ENCODE assay signal across 8 mouse cellular contexts in genomic region chr4:132260404-132261379, GRCm38 (mm10). TPM values are rescaled to one million over a fixed set of nuclear protein-coding genes. Genes with fewer than 3 reads are reported as not detected.
DNase-seq lines count a peak whose midpoint lies in the region; ATAC-seq and TF ChIP-seq lines count a peak whose summit lies in the region.

No protein-coding gene starts in this region.

- peaks cover 8% of the 10 kb centered on the region for H3K4me1 ChIP-seq in forebrain, embryonic 14.5 days (ENCODE audit: control insufficient read depth, insufficient read depth, low read length)
- H3K4me1 ChIP-seq in hindbrain, embryonic 11.5 days (replicated peaks; ENCODE audit: control insufficient read depth, insufficient read depth, low read length), result peaks cover 4% of the 10 kb centered on the region; the same call in 1 of the 2 replicates
- peaks cover 18% of the 10 kb centered on the region for H3K4me1 ChIP-seq in liver, adult 2 months (ENCODE audit: control insufficient read depth, insufficient read depth, low read length)

- peak; percentile 60 for ATAC-seq in forebrain, embryonic 14.5 days
- peak; percentile 63 for ATAC-seq in hindbrain, embryonic 11.5 days (ENCODE audit: low FRiP score)
- peak; percentile 23; the same call in 1 of the 2 replicates for ATAC-seq in monocyte, adult 5-6 weeks (replicated peaks; ENCODE audit: insufficient number of reproducible peaks, low FRiP score, low TSS enrichment, poor library complexity, severe bottlenecking)

- peak overlapping the region; percentile 79 for H3K4me3 ChIP-seq in forebrain, embryonic 14.5 days (ENCODE audit: low read depth, low read length)
- H3K4me3 ChIP-seq in hindbrain, embryonic 11.5 days (ENCODE audit: low read depth, low read length), result peak overlapping the region; percentile 89
- H3K4me3 ChIP-seq in liver, adult 2 months (ENCODE audit: insufficient read depth, low read depth, low read length), result peak overlapping the region; percentile 98

- H3K27me3 ChIP-seq in forebrain, embryonic 14.5 days (replicated peaks; ENCODE audit: control insufficient read depth, insufficient read depth, low read length), result no peaks in the 10 kb centered on the region
- no peaks in the 10 kb centered on the region for H3K27me3 ChIP-seq in hindbrain, embryonic 11.5 days (ENCODE audit: control insufficient read depth, insufficient read depth, low read length)
- H3K27me3 ChIP-seq in liver, adult 2 months (ENCODE audit: control insufficient read depth, insufficient read depth, low read length), result no peaks in the 10 kb centered on the region

- peaks cover 6% of the 10 kb centered on the region; the same call in 1 of the 2 replicates for H3K79me2 ChIP-seq in liver, adult 2 months (ENCODE audit: control insufficient read depth, insufficient read depth, low read length)

- 0 out of 2 replicates have a peak, but pooled peaks have one; percentile 30 for TF ChIP-seq POLR2A in liver, adult 2 months (IDR thresholded peaks at IDR 0.05; ENCODE audit: extremely low read depth, insufficient read depth, low read length)

- peak; percentile 11 to 20 for DNase-seq in layer of hippocampus, postnatal 25 days (ENCODE audit: extremely low spot score in 1 of 2, low spot score in 1 of 2)
- DNase-seq in layer of hippocampus, adult 9-10 months (ENCODE audit: low spot score), result no peak
- peak; percentile 71 for DNase-seq in brain, adult 2 months (ENCODE audit: low read depth, low spot score)
- DNase-seq in forebrain, embryonic 14.5 days (ENCODE audit: low spot score), result peak; percentile 66
- DNase-seq in hindbrain, embryonic 11.5 days (ENCODE audit: low spot score), result peak; percentile 79
- DNase-seq in liver, adult 2 months (ENCODE audit: extremely low read depth, low read depth, low spot score), result peak; percentile 52
- peak; percentile 77 for DNase-seq in thymus, postnatal 0 days (ENCODE audit: low spot score)

- H3K4me2 ChIP-seq in forebrain, embryonic 14.5 days (ENCODE audit: low read length), result peak overlapping the region; percentile 91
- H3K4me2 ChIP-seq in hindbrain, embryonic 11.5 days (replicated peaks; ENCODE audit: low read depth, low read length), result peak overlapping the region; percentile 75

- peak overlapping the region; percentile 96 for H3K9ac ChIP-seq in forebrain, embryonic 14.5 days (ENCODE audit: low read length)
- H3K9ac ChIP-seq in hindbrain, embryonic 11.5 days (ENCODE audit: low read depth, low read length), result peak overlapping the region; percentile 97
- H3K9ac ChIP-seq in liver, adult 2 months (ENCODE audit: low read depth, low read length), result peak overlapping the region; percentile 99

- H3K36me3 ChIP-seq in forebrain, embryonic 14.5 days (ENCODE audit: control insufficient read depth, insufficient read depth, low read length), result no peaks in the 10 kb centered on the region
- no peaks in the 10 kb centered on the region for H3K36me3 ChIP-seq in hindbrain, embryonic 11.5 days (ENCODE audit: control insufficient read depth, insufficient read depth, low read length)
- H3K36me3 ChIP-seq in liver, adult 2 months (ENCODE audit: control insufficient read depth, insufficient read depth, low read length), result no peaks in the 10 kb centered on the region

- H3K9me3 ChIP-seq in forebrain, embryonic 14.5 days (replicated peaks; ENCODE audit: control insufficient read depth, low read length), result no peaks in the 10 kb centered on the region
- H3K9me3 ChIP-seq in hindbrain, embryonic 11.5 days (ENCODE audit: control insufficient read depth, low read length), result no peaks in the 10 kb centered on the region

- TF ChIP-seq CTCF in liver, adult 2 months (IDR thresholded peaks at IDR 0.05; ENCODE audit: low read depth, low read length), result no peak

- WGBS in forebrain, embryonic 14.5 days, result 4% methylated on average over 27 of the region's 64 CpGs
- WGBS in hindbrain, embryonic 11.5 days, result 8% methylated on average over 13 of the region's 64 CpGs
- WGBS in liver, adult 2 months, result 2% methylated on average over 46 of the region's 64 CpGs

- peak overlapping the region; percentile 89 for H3K27ac ChIP-seq in forebrain, embryonic 14.5 days (ENCODE audit: low read depth, low read length)
- H3K27ac ChIP-seq in hindbrain, embryonic 11.5 days (ENCODE audit: low read depth, low read length), result peak overlapping the region; percentile 93
- peak overlapping the region; percentile 99 for H3K27ac ChIP-seq in liver, adult 2 months (replicated peaks; ENCODE audit: insufficient read depth, low read depth, low read length)

RNA-seq across cellular contexts. Expression of gene Gmeb1, which starts 0.7 kb away (rescaled TPM):
- 10 to 100 TPM; 21.9 to 26.9 TPM for total RNA-seq in layer of hippocampus, postnatal 25 days (2021)
- polyA plus RNA-seq in forebrain, embryonic 14.5 days (2014; fragmentation: Nextera tagmentation; extraction: Ambion mirVana), result 26.6 and 38.3 TPM in 2 replicates
- polyA plus RNA-seq in hindbrain, embryonic 11.5 days (2014; fragmentation: Nextera tagmentation; extraction: Ambion mirVana), result 38.4 and 41.4 TPM in 2 replicates
- total RNA-seq in liver, adult 2 months (2014; rRNA removed), result 3.3 and 5.4 TPM in 2 replicates
- polyA plus RNA-seq in liver, adult 2 months (2012; rRNA removed), result 4.0 and 6.0 TPM in 2 replicates
- total RNA-seq in monocyte, adult 5-6 weeks (2017), result 17.3 to 29.1 TPM (median 20.7 TPM) in 3 replicates
- polyA plus RNA-seq in thymus, postnatal 0 days (2015; fragmentation: Nextera tagmentation; extraction: Ambion mirVana), result 32.8 and 43.6 TPM in 2 replicates

RNA-seq across cellular contexts. Expression of gene Taf12, which starts 13.5 kb away (rescaled TPM):
- 10 to 100 TPM; 19.2 to 26.8 TPM for total RNA-seq in layer of hippocampus, postnatal 25 days (2021)
- 45.3 and 51.8 TPM in 2 replicates for polyA plus RNA-seq in forebrain, embryonic 14.5 days (2014; fragmentation: Nextera tagmentation; extraction: Ambion mirVana)
- 60.5 and 65.0 TPM in 2 replicates for polyA plus RNA-seq in hindbrain, embryonic 11.5 days (2014; fragmentation: Nextera tagmentation; extraction: Ambion mirVana)
- 5.7 and 7.5 TPM in 2 replicates for total RNA-seq in liver, adult 2 months (2014; rRNA removed)
- 5.0 and 5.1 TPM in 2 replicates for polyA plus RNA-seq in liver, adult 2 months (2012; rRNA removed)
- 16.0 to 41.7 TPM (median 37.0 TPM) in 3 replicates for total RNA-seq in monocyte, adult 5-6 weeks (2017)
- polyA plus RNA-seq in thymus, postnatal 0 days (2015; fragmentation: Nextera tagmentation; extraction: Ambion mirVana), result 83.0 and 92.5 TPM in 2 replicates

RNA-seq across cellular contexts. Expression of gene Rab42, which starts 42.5 kb away (rescaled TPM):
- 1 to 10 TPM; 1.7 TPM for total RNA-seq in layer of hippocampus, postnatal 25 days (2021)
- 0.30 and 0.79 TPM in 2 replicates for polyA plus RNA-seq in forebrain, embryonic 14.5 days (2014; fragmentation: Nextera tagmentation; extraction: Ambion mirVana)
- 0.39 and 0.61 TPM in 2 replicates for polyA plus RNA-seq in hindbrain, embryonic 11.5 days (2014; fragmentation: Nextera tagmentation; extraction: Ambion mirVana)
- total RNA-seq in liver, adult 2 months (2014; rRNA removed), result 0.40 TPM in 1 of 2 replicates, not detected in the other
- not detected in 2 replicates for polyA plus RNA-seq in liver, adult 2 months (2012; rRNA removed)
- total RNA-seq in monocyte, adult 5-6 weeks (2017), result not detected in 3 replicates
- polyA plus RNA-seq in thymus, postnatal 0 days (2015; fragmentation: Nextera tagmentation; extraction: Ambion mirVana), result 10.8 and 11.9 TPM in 2 replicates

RNA-seq across cellular contexts. Expression of gene Ythdf2, which starts 48.6 kb away (rescaled TPM):
- total RNA-seq in layer of hippocampus, postnatal 25 days (2021), result 10 to 100 TPM; 42.6 to 47.9 TPM
- 164 and 174 TPM in 2 replicates for polyA plus RNA-seq in forebrain, embryonic 14.5 days (2014; fragmentation: Nextera tagmentation; extraction: Ambion mirVana)
- polyA plus RNA-seq in hindbrain, embryonic 11.5 days (2014; fragmentation: Nextera tagmentation; extraction: Ambion mirVana), result 161 TPM in 2 replicates
- 11.2 and 13.5 TPM in 2 replicates for total RNA-seq in liver, adult 2 months (2014; rRNA removed)
- polyA plus RNA-seq in liver, adult 2 months (2012; rRNA removed), result 10.5 and 13.1 TPM in 2 replicates
- total RNA-seq in monocyte, adult 5-6 weeks (2017), result 47.1 to 94.4 TPM (median 48.4 TPM) in 3 replicates
- polyA plus RNA-seq in thymus, postnatal 0 days (2015; fragmentation: Nextera tagmentation; extraction: Ambion mirVana), result 126 TPM in 2 replicates
